Mouse (Mus musculus) ES-E14 (cell line): Measurements from ENCODE around the gene Klrg1. TPM values are rescaled to one million over a fixed set of nuclear protein-coding genes. Genes with fewer than 3 reads are reported as not detected.

Experiments used
- DNase-seq: peaks from one replicate; pipeline ENCODE4 v3.0.0-alpha.2; 2013; ENCODE audit warnings: low read depth, low spot score
- H3K27ac ChIP-seq: 2 replicates; pipeline ENCODE4 v1.5.1; 2012; ENCODE audit warnings: low read depth, mild to moderate bottlenecking, low read length, moderate library complexity, mixed read lengths; ENCODE audit not compliant: poor library complexity, insufficient read depth, severe bottlenecking
- H3K36me3 ChIP-seq: 2 replicates; pipeline ENCODE4 v1.6.1; 2012; ENCODE audit warnings: mild to moderate bottlenecking, low read length, moderate library complexity, mixed read lengths; ENCODE audit not compliant: control insufficient read depth, poor library complexity, insufficient read depth, severe bottlenecking
- H3K4me1 ChIP-seq, 2 experiments: fragments of 150-350 bp in 1 of 2; sonication (generic) in 1 of 2; 2 replicates each; pipeline ENCODE4 v1.6.1; 2012; ENCODE audit warnings: low read length in 2 of 2, mild to moderate bottlenecking in 1 of 2, mixed read lengths in 1 of 2; ENCODE audit not compliant: control insufficient read depth in 2 of 2, insufficient read depth in 2 of 2, poor library complexity in 1 of 2
- H3K4me3 ChIP-seq, 2 experiments: fragments of 150-350 bp in 1 of 2; sonication (generic) in 1 of 2; 2 replicates each; pipeline ENCODE4 v1.5.1; 2012; ENCODE audit warnings: low read length in 2 of 2, low read depth in 1 of 2, mild to moderate bottlenecking in 1 of 2, mixed read lengths in 1 of 2; ENCODE audit not compliant: insufficient read depth in 1 of 2, poor library complexity in 1 of 2, severe bottlenecking in 1 of 2
- H3K9ac ChIP-seq: 2 replicates; pipeline ENCODE4 v1.6.1; 2012; ENCODE audit warnings: low read depth, mild to moderate bottlenecking, low read length, mixed read lengths; ENCODE audit not compliant: poor library complexity, insufficient read depth, severe bottlenecking
- H3K9me3 ChIP-seq: fragments of 150-350 bp; sonication (generic); 2 replicates; pipeline ENCODE4 v1.6.1; 2012; ENCODE audit warnings: low read depth, mild to moderate bottlenecking, low read length; ENCODE audit not compliant: control insufficient read depth, insufficient read depth
- CHD2 ChIP-seq: IDR thresholded peaks from 2 replicates; pipeline ENCODE4 v1.6.1; 2014; ENCODE audit warnings: mild to moderate bottlenecking, low read depth, low read length, inconsistent platforms
- HCFC1 ChIP-seq: IDR thresholded peaks from 2 replicates; pipeline ENCODE4 v1.6.1; 2012; ENCODE audit warnings: low read length, inconsistent platforms, borderline replicate concordance; ENCODE audit not compliant: insufficient read depth
- MAFK ChIP-seq: IDR thresholded peaks from 2 replicates; pipeline ENCODE4 v1.6.1; 2014; ENCODE audit warnings: mild to moderate bottlenecking, low read depth, low read length, inconsistent platforms; ENCODE audit not compliant: insufficient read depth
- ZC3H11A ChIP-seq: IDR thresholded peaks from 2 replicates; pipeline ENCODE4 v1.6.1; 2012; ENCODE audit warnings: low read depth, mild to moderate bottlenecking, inconsistent platforms, low read length, borderline replicate concordance
- ZNF384 ChIP-seq: IDR thresholded peaks from 2 replicates; pipeline ENCODE4 v1.6.1; 2012; ENCODE audit warnings: low read depth, low read length, inconsistent platforms
- in situ Hi-C, 2 experiments: fragments of 600-800 bp; cut with MboI; formaldehyde crosslinking; loops; one replicate each; pipeline ENCODE4 v1.15.1; 2025; ENCODE audit warnings: low sequenced_read_pairs in 2 of 2, inconsistent platforms in 1 of 2; ENCODE audit not compliant: unreplicated experiment in 2 of 2
- total RNA-seq: library from RNA; depleted of rRNA; stranded (reverse); fragments of 300-350 nt; gene quantifications from 2 replicates; pipeline ENCODE4 v1.2.3, GENCODE M21; 2012; rRNA removed

Klrg1 gene
- total RNA-seq = not detected in 2 replicates

- DNase-seq = no peak
- H3K27ac ChIP-seq = no peak within 1 kb of the TSS
These were observed at the start of gene Klrg1 for GRCm38 (mm10) chr6:122282782-122283181. TSS of gene Klrg1 (minus strand) at chr6:122282882.

GRCm38 (mm10) chr6:122325361-122325975 lies 42.8 kb upstream of the Klrg1 start:
- Histone ChIP-seq H3K36me3 (peaks cover 61% of the 10 kb centered on the region), H3K9me3 (no peaks in the 10 kb centered on the region), H3K4me3 (no peak overlapping the region), H3K9ac (no peak overlapping the region), H3K27ac (no peak overlapping the region), H3K4me1 (peaks cover 10 to 11% of the 10 kb centered on the region in 2 experiments; a peak in 3 of 4 replicates)
- in situ Hi-C loops = loop anchor here in 1 of 2 experiments (25.0 kb wide), 1 partner anchor 412 kb away; no protein-coding TSS in a partner anchor
- TF ChIP-seq MAFK = no peak
- TF ChIP-seq CHD2 = no peak
- TF ChIP-seq HCFC1 = no peak
- TF ChIP-seq ZNF384 = no peak
- no peak for TF ChIP-seq ZC3H11A
- DNase-seq = no peak

More at GRCm38 (mm10) chr6:122282782-122283181, at the start of gene Klrg1:
- Histone ChIP-seq H3K4me3 (no peak within 1 kb of the TSS), H3K4me1 (no peaks in the 10 kb centered on the region), H3K9me3 (no peaks in the 10 kb centered on the region), H3K36me3 (no peaks in the 10 kb centered on the region), H3K9ac (no peak within 1 kb of the TSS)
- no peak for TF ChIP-seq MAFK
- no peak for TF ChIP-seq HCFC1
- TF ChIP-seq ZC3H11A = no peak
- no peak for TF ChIP-seq ZNF384
- in situ Hi-C loops = no loop called here

- in situ Hi-C loops = no loop called here
- Histone ChIP-seq H3K4me1 (peaks cover 6 to 13% of the 10 kb centered on the region in 2 experiments; a peak in 2 of 4 replicates), H3K27ac (no peak overlapping the region; the same call in 1 of the 2 replicates), H3K9ac (no peak overlapping the region), H3K9me3 (no peaks in the 10 kb centered on the region), H3K36me3 (peaks cover 73% of the 10 kb centered on the region), H3K4me3 (no peak overlapping the region)
- TF ChIP-seq ZNF384 (no peak), HCFC1 (no peak), MAFK (no peak), CHD2 (no peak), ZC3H11A (no peak)
- no peak for DNase-seq
These were observed 36.0 kb upstream of the Klrg1 start for GRCm38 (mm10) chr6:122318726-122319125.

GRCm38 (mm10) chr6:122310187-122310820 lies 27.6 kb upstream of the Klrg1 start:
- Histone ChIP-seq H3K4me1 (peaks cover 0 to 3% of the 10 kb centered on the region in 2 experiments; a peak in 2 of 4 replicates), H3K4me3 (peak overlapping the region; percentile 88 to 97), H3K27ac (no peak overlapping the region), H3K36me3 (peaks cover 13% of the 10 kb centered on the region), H3K9ac (peak overlapping the region; percentile 94; the same call in 1 of the 2 replicates), H3K9me3 (no peaks in the 10 kb centered on the region)
- TF ChIP-seq ZNF384 = no peak
- no peak for TF ChIP-seq HCFC1
- no peak for TF ChIP-seq MAFK
- no peak for TF ChIP-seq CHD2
- no peak for TF ChIP-seq ZC3H11A
- DNase-seq = no peak
- in situ Hi-C loops = no loop called here
